Mouse (Mus musculus) intestine, postnatal 0 days (tissue): ENCODE measurements at regions not wholly inside any gene's neighbourhood (a gene's known extent, or its start where the extent isn't known, plus 50 kb on each side); places are given as distances from the start of the nearest gene placed in this dataset.

Experiments
- ATAC-seq: fragments of 200-750 bp; cut with Nextera tagmentation; 2 replicates; pipeline ENCODE4 v1.8.0; 2017; ENCODE audit warnings: mild to moderate bottlenecking, moderate TSS enrichment, moderate library complexity
- H3K27ac ChIP-seq: fragments of 300-500 bp; sonication (generic); 2 replicates; pipeline ENCODE4 v1.5.1; 2014; ENCODE audit warnings: mild to moderate bottlenecking, low read depth, low read length, moderate library complexity
- H3K27me3 ChIP-seq: fragments of 300-500 bp; sonication (generic); replicated peaks from 2 replicates; pipeline ENCODE4 v1.6.1; 2014; ENCODE audit warnings: low read length, mixed read lengths; ENCODE audit not compliant: control insufficient read depth, insufficient read depth
- H3K36me3 ChIP-seq: fragments of 300-500 bp; sonication (generic); 2 replicates; pipeline ENCODE4 v1.6.1; 2014; ENCODE audit warnings: mild to moderate bottlenecking, moderate library complexity; ENCODE audit not compliant: control insufficient read depth, insufficient read depth
- H3K4me1 ChIP-seq: fragments of 300-500 bp; sonication (generic); replicated peaks from 2 replicates; pipeline ENCODE4 v1.6.1; 2014; ENCODE audit warnings: antibody characterized with exemption, low read length, mixed read lengths; ENCODE audit not compliant: control insufficient read depth, insufficient read depth
- H3K4me2 ChIP-seq: fragments of 300-500 bp; sonication (generic); replicated peaks from 2 replicates; pipeline ENCODE4 v1.6.1; 2014; ENCODE audit warnings: low read depth, mild to moderate bottlenecking, moderate library complexity
- H3K4me3 ChIP-seq: fragments of 300-500 bp; sonication (generic); 2 replicates; pipeline ENCODE4 v1.5.1; 2014; ENCODE audit warnings: low read depth, low read length
- H3K9ac ChIP-seq: fragments of 300-500 bp; sonication (generic); 2 replicates; pipeline ENCODE4 v1.6.1; 2014; ENCODE audit warnings: mild to moderate bottlenecking, low read depth, low read length
- H3K9me3 ChIP-seq: fragments of 300-500 bp; sonication (generic); 2 replicates; pipeline ENCODE4 v1.6.1; 2016; ENCODE audit warnings: mixed run types; ENCODE audit not compliant: control insufficient read depth
- CTCF ChIP-seq: sonication (generic); IDR thresholded peaks from 2 replicates; pipeline ENCODE4 v1.5.1; 2016; ENCODE audit warnings: low read depth, mild to moderate bottlenecking, control low read depth, antibody characterized with exemption, moderate library complexity
- WGBS: fragments of 180-500 bp; shearing (Covaris S2); extraction: QIAGEN DNeasy Blood & Tissue Kit; methylation state at CpG from one replicate; pipeline ENCODE4 v1.1.7; 2014; 5-methylcytosine and 5-hydroxymethylcytosine counted together

GRCm38 (mm10) chr4:26888514-26888913 lies 541.8 kb upstream of the Manea start:
- no peak overlapping the region for H3K4me3 ChIP-seq
- ATAC-seq, result no peak
- no peaks in the 10 kb centered on the region for H3K4me1 ChIP-seq
- H3K9me3 ChIP-seq, result no peaks in the 10 kb centered on the region
- TF ChIP-seq CTCF, result no peak
- H3K27me3 ChIP-seq, result no peaks in the 10 kb centered on the region
- H3K36me3 ChIP-seq, result no peaks in the 10 kb centered on the region
- H3K9ac ChIP-seq, result no peak overlapping the region
- 80% methylated on average over 2 of the region's 2 CpGs for WGBS
- H3K27ac ChIP-seq, result no peak overlapping the region
- no peak overlapping the region for H3K4me2 ChIP-seq

GRCm38 (mm10) chr4:26879022-26879421 lies 532.3 kb upstream of the Manea start:
- ATAC-seq, result no peak
- peak; percentile 49 for TF ChIP-seq CTCF
- H3K9me3 ChIP-seq, result no peaks in the 10 kb centered on the region
- no peak overlapping the region for H3K4me3 ChIP-seq
- H3K27me3 ChIP-seq, result no peaks in the 10 kb centered on the region
- no peak overlapping the region for H3K27ac ChIP-seq
- H3K9ac ChIP-seq, result no peak overlapping the region
- H3K4me1 ChIP-seq, result no peaks in the 10 kb centered on the region
- no peaks in the 10 kb centered on the region for H3K36me3 ChIP-seq
- H3K4me2 ChIP-seq, result no peak overlapping the region
- WGBS, result 35% methylated on average over 3 of the region's 3 CpGs

- TF ChIP-seq CTCF, result no peak
- no peaks in the 10 kb centered on the region for H3K27me3 ChIP-seq
- H3K4me3 ChIP-seq, result no peak overlapping the region
- H3K36me3 ChIP-seq, result no peaks in the 10 kb centered on the region
- WGBS, result 75% methylated on average over 1 of the region's 1 CpGs
- ATAC-seq, result no peak
- no peaks in the 10 kb centered on the region for H3K4me1 ChIP-seq
- H3K9ac ChIP-seq, result no peak overlapping the region
- no peak overlapping the region for H3K4me2 ChIP-seq
- H3K27ac ChIP-seq, result no peak overlapping the region
- no peaks in the 10 kb centered on the region for H3K9me3 ChIP-seq
These were observed 495.1 kb upstream of the Manea start for GRCm38 (mm10) chr4:26841761-26842160.

GRCm38 (mm10) chr4:26800831-26801230 lies 454.1 kb upstream of the Manea start:
- no peak for ATAC-seq
- Histone ChIP-seq H3K36me3 (no peaks in the 10 kb centered on the region), H3K9ac (no peak overlapping the region), H3K4me1 (no peaks in the 10 kb centered on the region), H3K9me3 (no peaks in the 10 kb centered on the region), H3K4me3 (no peak overlapping the region), H3K4me2 (no peak overlapping the region), H3K27ac (no peak overlapping the region), H3K27me3 (no peaks in the 10 kb centered on the region)
- 77% methylated on average over 3 of the region's 3 CpGs for WGBS
- no peak for TF ChIP-seq CTCF

- Histone ChIP-seq H3K36me3 (no peaks in the 10 kb centered on the region), H3K4me3 (no peak overlapping the region), H3K4me2 (no peak overlapping the region), H3K27me3 (no peaks in the 10 kb centered on the region), H3K27ac (no peak overlapping the region), H3K9ac (no peak overlapping the region), H3K9me3 (no peaks in the 10 kb centered on the region), H3K4me1 (no peaks in the 10 kb centered on the region)
- TF ChIP-seq CTCF, result no peak
- WGBS, result 84% methylated on average over 1 of the region's 1 CpGs
- ATAC-seq, result no peak
These were observed 446.6 kb upstream of the Manea start for GRCm38 (mm10) chr4:26793181-26793824.

GRCm38 (mm10) chr4:26767896-26768295 lies 421.2 kb upstream of the Manea start:
- H3K27me3 ChIP-seq, result no peaks in the 10 kb centered on the region
- H3K27ac ChIP-seq, result no peak overlapping the region
- no peak overlapping the region for H3K4me2 ChIP-seq
- H3K36me3 ChIP-seq, result no peaks in the 10 kb centered on the region
- ATAC-seq, result no peak
- no peak for TF ChIP-seq CTCF
- no peak overlapping the region for H3K4me3 ChIP-seq
- WGBS, result 80% methylated on average over 2 of the region's 2 CpGs
- no peaks in the 10 kb centered on the region for H3K9me3 ChIP-seq
- no peaks in the 10 kb centered on the region for H3K4me1 ChIP-seq
- no peak overlapping the region for H3K9ac ChIP-seq
